Mouse (Mus musculus): ENCODE results near the gene Slc39a10.

GRCm38 (mm10) chr1:46916237-46916636 is 23.6 kb upstream of the Slc39a10 start:
- no peak for TF ChIP-seq CTCF (IDR thresholded peaks at IDR 0.05; ENCODE audit: extremely low read depth, insufficient read length, insufficient replicate concordance, low read depth, low read length)
- no peak for TF ChIP-seq POLR2A (IDR thresholded peaks at IDR 0.05; ENCODE audit: low read depth, low read length)

All from small intestine, adult 2 months (tissue).